Mouse (Mus musculus) kidney, embryonic 14.5 days (tissue): Measurements from ENCODE around the gene Ago1. TPM values are rescaled to one million over a fixed set of nuclear protein-coding genes. Genes with fewer than 3 reads are reported as not detected.

Source experiments
- ATAC-seq: fragments of 200-750 bp; cut with Nextera tagmentation; 2 replicates; pipeline ENCODE4 v1.8.0; 2017; ENCODE audit warnings: moderate number of reproducible peaks, mild to moderate bottlenecking, moderate TSS enrichment, moderate library complexity; ENCODE audit not compliant: low FRiP score, low TSS enrichment
- H3K27ac ChIP-seq: fragments of 300-500 bp; sonication (generic); 2 replicates; pipeline ENCODE4 v1.5.1; 2014; ENCODE audit warnings: low read depth, mild to moderate bottlenecking, low read length, moderate library complexity, mixed read lengths
- H3K27me3 ChIP-seq: fragments of 300-500 bp; sonication (generic); 2 replicates; pipeline ENCODE4 v1.6.1; 2014; ENCODE audit warnings: mild to moderate bottlenecking, low read length; ENCODE audit not compliant: control insufficient read depth, insufficient read depth
- H3K36me3 ChIP-seq: fragments of 300-500 bp; sonication (generic); 2 replicates; pipeline ENCODE4 v1.6.1; 2014; ENCODE audit warnings: low read length, mixed read lengths; ENCODE audit not compliant: control insufficient read depth, insufficient read depth
- H3K4me1 ChIP-seq: fragments of 300-500 bp; sonication (generic); 2 replicates; pipeline ENCODE4 v1.6.1; 2014; ENCODE audit warnings: low read length, mixed read lengths; ENCODE audit not compliant: control insufficient read depth, insufficient read depth
- H3K4me2 ChIP-seq: fragments of 300-500 bp; sonication (generic); replicated peaks from 2 replicates; pipeline ENCODE4 v1.6.1; 2014; ENCODE audit warnings: low read depth, mild to moderate bottlenecking, low read length
- H3K4me3 ChIP-seq: fragments of 300-500 bp; sonication (generic); 2 replicates; pipeline ENCODE4 v1.5.1; 2014; ENCODE audit warnings: mild to moderate bottlenecking, low read length
- H3K9ac ChIP-seq: fragments of 300-500 bp; sonication (generic); 2 replicates; pipeline ENCODE4 v1.6.1; 2014; ENCODE audit warnings: low read depth, mild to moderate bottlenecking, low read length, moderate library complexity
- H3K9me3 ChIP-seq: fragments of 300-500 bp; sonication (generic); 2 replicates; pipeline ENCODE4 v1.6.1; 2016; ENCODE audit warnings: low read length; ENCODE audit not compliant: control insufficient read depth
- WGBS: fragments of 180-500 bp; shearing (Covaris S2); extraction: QIAGEN DNeasy Blood & Tissue Kit; methylation state at CpG from one replicate; pipeline ENCODE4 v1.1.7; 2014; 5-methylcytosine and 5-hydroxymethylcytosine counted together
- polyA plus RNA-seq: library from polyadenylated mRNA; unstranded; fragments of >200 nt; fragmentation: Nextera tagmentation; extraction: Ambion mirVana; gene quantifications from 2 replicates; pipeline ENCODE4 v1.2.1, GENCODE M21; 2014

Ago1 gene
- polyA plus RNA-seq, 1 experiment from 2014 or later: 8.4 TPM

DNA sequence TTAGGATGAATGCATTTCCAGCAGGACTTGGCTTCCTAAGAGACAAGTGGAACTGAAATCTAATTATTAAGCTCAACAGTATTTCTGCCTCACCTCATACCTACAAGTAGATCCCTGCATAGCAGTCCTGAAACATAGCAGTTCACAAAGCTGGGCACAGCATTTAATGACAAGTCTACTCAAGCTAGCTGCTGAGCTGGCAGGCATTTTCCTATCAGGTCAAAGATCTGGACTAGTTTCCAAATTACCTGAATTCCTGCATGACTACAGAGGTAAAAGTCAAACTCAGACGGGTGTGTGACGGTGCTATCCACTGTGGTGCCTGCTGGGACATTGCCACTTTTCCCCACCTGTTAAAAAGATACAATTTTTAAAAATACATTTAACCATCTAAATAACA lies 28.6 kb upstream of the Ago1 start:
- Histone ChIP-seq H3K4me3 (no peak overlapping the region), H3K27me3 (no peaks in the 10 kb centered on the region), H3K27ac (no peak overlapping the region), H3K4me2 (no peak overlapping the region), H3K9ac (no peak overlapping the region), H3K9me3 (no peaks in the 10 kb centered on the region), H3K4me1 (no peaks in the 10 kb centered on the region), H3K36me3 (no peaks in the 10 kb centered on the region)
- no peak for ATAC-seq
- WGBS: 73% methylated on average over 2 of the region's 2 CpGs

DNA sequence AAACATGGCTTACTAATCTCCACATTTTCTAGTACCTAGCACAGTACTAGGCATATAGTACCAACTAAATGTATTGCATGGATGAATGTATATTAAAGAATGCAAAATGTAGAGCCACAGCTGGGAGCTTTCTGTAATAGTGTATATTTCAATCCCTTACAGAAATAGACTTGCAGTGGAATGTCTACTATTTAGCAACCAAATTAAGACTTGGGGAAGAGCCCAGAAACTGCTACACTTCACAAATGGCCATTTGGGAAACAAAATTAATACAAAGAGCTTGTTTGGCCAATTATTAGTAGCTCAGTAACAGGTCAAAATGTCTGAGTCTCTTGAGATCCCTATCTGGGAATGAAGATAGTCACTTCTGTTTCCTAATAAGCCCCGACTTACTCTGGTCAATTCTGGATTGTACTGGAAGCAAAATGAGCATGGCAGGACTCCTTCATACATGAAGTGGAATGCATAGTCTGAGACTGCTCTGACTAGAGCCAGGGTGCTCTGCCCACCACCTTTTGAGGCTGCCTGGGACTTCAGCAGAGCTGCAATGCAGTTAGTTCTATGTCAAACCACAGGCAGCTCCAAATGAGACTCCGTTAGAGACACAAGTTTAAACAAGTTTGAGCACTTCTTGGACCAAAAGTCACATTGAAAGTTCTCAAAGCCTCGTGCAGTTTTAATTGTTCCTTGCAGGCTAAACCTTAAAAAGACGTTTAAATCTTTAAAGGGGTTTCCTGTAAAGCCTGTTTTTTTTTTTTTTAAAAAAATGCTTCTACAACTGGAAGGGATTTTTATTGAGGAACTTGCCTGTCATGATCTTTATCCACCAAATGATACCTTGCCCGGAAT lies 27.8 kb upstream of the Ago1 start:
- no peaks in the 10 kb centered on the region for H3K27me3 ChIP-seq
- ATAC-seq: no peak
- H3K4me1 ChIP-seq: no peaks in the 10 kb centered on the region
- H3K27ac ChIP-seq: no peak overlapping the region
- no peak overlapping the region for H3K4me2 ChIP-seq
- no peak overlapping the region for H3K4me3 ChIP-seq
- H3K9me3 ChIP-seq: no peaks in the 10 kb centered on the region
- H3K36me3 ChIP-seq: no peaks in the 10 kb centered on the region
- 66% methylated on average over 5 of the region's 5 CpGs for WGBS
- no peak overlapping the region for H3K9ac ChIP-seq

- H3K4me3 ChIP-seq: no peak overlapping the region
- H3K36me3 ChIP-seq: no peaks in the 10 kb centered on the region
- no peaks in the 10 kb centered on the region for H3K9me3 ChIP-seq
- H3K27ac ChIP-seq: no peak overlapping the region
- H3K4me1 ChIP-seq: no peaks in the 10 kb centered on the region
- ATAC-seq: no peak
- H3K27me3 ChIP-seq: no peaks in the 10 kb centered on the region
- H3K4me2 ChIP-seq: no peak overlapping the region
- WGBS: 64% methylated on average over 5 of the region's 5 CpGs
- no peak overlapping the region for H3K9ac ChIP-seq
Observed at GRCm38 (mm10) chr4:126495453-126495852, 27.1 kb upstream of the Ago1 start.

DNA sequence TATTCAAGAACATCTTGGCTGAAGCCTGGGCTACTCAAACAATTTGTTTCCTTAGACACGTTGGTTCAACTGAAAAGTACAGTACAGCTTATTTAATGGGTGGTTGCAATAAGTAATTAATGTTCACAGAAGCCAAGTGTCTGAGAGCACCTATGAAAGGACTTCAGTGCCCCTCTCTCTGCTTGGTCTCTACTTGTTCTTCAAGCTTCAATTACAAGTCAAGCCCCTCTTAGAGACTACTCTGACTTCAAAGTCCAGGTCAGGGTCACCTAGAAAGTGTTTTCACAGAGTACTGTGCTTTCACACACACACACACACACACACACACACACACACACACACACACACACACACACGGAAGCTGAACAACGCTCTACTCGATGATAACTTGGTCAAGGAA lies 25.0 kb upstream of the Ago1 start:
- 89% methylated on average over 4 of the region's 4 CpGs for WGBS
- no peak overlapping the region for H3K4me2 ChIP-seq
- no peak overlapping the region for H3K27ac ChIP-seq
- H3K9ac ChIP-seq: no peak overlapping the region
- H3K4me1 ChIP-seq: no peaks in the 10 kb centered on the region
- no peak for ATAC-seq
- no peaks in the 10 kb centered on the region for H3K36me3 ChIP-seq
- H3K4me3 ChIP-seq: no peak overlapping the region
- no peaks in the 10 kb centered on the region for H3K27me3 ChIP-seq
- H3K9me3 ChIP-seq: no peaks in the 10 kb centered on the region

DNA sequence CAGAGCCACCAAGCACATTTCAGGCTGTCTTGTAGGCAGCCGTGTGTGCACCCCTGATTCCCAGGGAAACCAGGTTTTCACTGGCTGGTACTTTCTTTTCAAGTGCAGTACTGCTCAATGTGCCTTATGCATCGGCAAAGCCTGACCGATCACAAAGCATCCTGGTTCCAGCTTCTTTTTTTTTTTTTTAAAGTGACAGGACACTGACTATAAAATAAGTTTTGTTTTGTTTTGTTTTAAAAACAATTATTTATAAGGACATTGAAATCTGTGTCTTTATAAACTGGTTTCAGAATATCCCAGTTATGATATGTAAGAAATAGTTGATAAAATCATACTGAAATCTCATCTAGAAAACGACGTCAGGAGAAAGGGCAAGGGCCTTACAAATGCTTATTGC lies 23.6 kb upstream of the Ago1 start:
- Histone ChIP-seq H3K4me3 (no peak overlapping the region), H3K27me3 (no peaks in the 10 kb centered on the region), H3K36me3 (no peaks in the 10 kb centered on the region), H3K4me2 (no peak overlapping the region), H3K9me3 (no peaks in the 10 kb centered on the region), H3K9ac (no peak overlapping the region), H3K4me1 (no peaks in the 10 kb centered on the region), H3K27ac (no peak overlapping the region)
- no peak for ATAC-seq
- WGBS: 44% methylated on average over 5 of the region's 5 CpGs

- no peak overlapping the region for H3K4me3 ChIP-seq
- H3K27me3 ChIP-seq: no peaks in the 10 kb centered on the region
- ATAC-seq: no peak
- no peak overlapping the region for H3K4me2 ChIP-seq
- H3K4me1 ChIP-seq: no peaks in the 10 kb centered on the region
- WGBS: 78% methylated on average over 12 of the region's 12 CpGs
- H3K9me3 ChIP-seq: no peaks in the 10 kb centered on the region
- no peak overlapping the region for H3K9ac ChIP-seq
- no peak overlapping the region for H3K27ac ChIP-seq
- no peaks in the 10 kb centered on the region for H3K36me3 ChIP-seq
Observed at GRCm38 (mm10) chr4:126490726-126491125, 22.3 kb upstream of the Ago1 start.

DNA sequence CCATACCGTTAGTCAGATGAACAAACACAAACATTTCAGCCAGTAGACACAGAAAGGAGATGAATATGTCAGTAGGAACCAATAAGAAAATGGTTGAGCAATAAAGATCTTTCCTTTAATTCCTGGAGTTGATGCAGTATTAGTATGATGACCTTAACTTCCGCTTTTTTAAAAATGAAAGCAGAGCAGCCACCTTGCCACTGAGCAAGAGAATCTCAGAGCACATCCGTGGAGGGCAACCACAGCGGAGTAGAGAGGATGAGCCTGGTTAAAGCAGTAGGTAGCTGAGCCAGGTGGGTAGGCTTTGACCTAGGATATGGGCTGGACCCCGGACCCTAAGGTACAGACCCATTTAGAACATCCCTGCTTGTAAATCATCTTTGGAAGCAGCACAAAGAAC lies 21.4 kb upstream of the Ago1 start:
- Histone ChIP-seq H3K4me2 (no peak overlapping the region), H3K27ac (no peak overlapping the region), H3K4me1 (no peaks in the 10 kb centered on the region), H3K36me3 (no peaks in the 10 kb centered on the region), H3K9ac (no peak overlapping the region), H3K27me3 (no peaks in the 10 kb centered on the region), H3K9me3 (no peaks in the 10 kb centered on the region), H3K4me3 (no peak overlapping the region)
- WGBS: 86% methylated on average over 5 of the region's 5 CpGs
- no peak for ATAC-seq

DNA sequence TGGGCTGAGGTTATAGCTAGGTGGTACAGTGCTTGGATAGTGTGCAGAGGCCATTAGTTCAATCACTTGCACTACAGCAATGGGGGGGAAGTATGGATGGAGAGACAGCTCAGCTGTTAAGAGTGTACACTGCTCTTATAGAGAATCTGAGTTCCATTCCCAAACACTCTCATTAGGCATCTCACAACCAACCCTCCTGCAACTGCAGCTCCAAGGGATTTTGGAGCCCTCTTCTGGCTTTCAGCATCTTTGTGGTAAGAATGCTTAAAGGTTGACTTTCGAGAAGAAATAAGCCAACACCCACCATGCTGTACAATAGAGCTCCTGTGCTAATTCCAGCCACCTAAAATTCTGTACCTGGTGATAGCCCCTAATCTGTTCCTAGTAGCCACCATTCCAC lies 17.8 kb upstream of the Ago1 start:
- H3K4me1 ChIP-seq: no peaks in the 10 kb centered on the region

GRCm38 (mm10) chr4:126485065-126485464 lies 16.7 kb upstream of the Ago1 start:
- no peak for ATAC-seq
- 75% methylated on average over 2 of the region's 2 CpGs for WGBS

More for the DNA sequence above, 17.8 kb upstream of the Ago1 start:
- H3K36me3 ChIP-seq: no peaks in the 10 kb centered on the region
- no peaks in the 10 kb centered on the region for H3K27me3 ChIP-seq
- H3K4me2 ChIP-seq: no peak overlapping the region
- ATAC-seq: no peak
- no peak overlapping the region for H3K27ac ChIP-seq
- H3K4me3 ChIP-seq: no peak overlapping the region
- H3K9ac ChIP-seq: no peak overlapping the region
- H3K9me3 ChIP-seq: no peaks in the 10 kb centered on the region
- 84% methylated on average over 1 of the region's 1 CpGs for WGBS

More at GRCm38 (mm10) chr4:126485065-126485464, 16.7 kb upstream of the Ago1 start:
- no peaks in the 10 kb centered on the region for H3K36me3 ChIP-seq
- H3K27me3 ChIP-seq: no peaks in the 10 kb centered on the region
- H3K4me3 ChIP-seq: no peak overlapping the region
- no peaks in the 10 kb centered on the region for H3K9me3 ChIP-seq
- H3K27ac ChIP-seq: no peak overlapping the region
- H3K9ac ChIP-seq: no peak overlapping the region
- no peak overlapping the region for H3K4me2 ChIP-seq
- H3K4me1 ChIP-seq: no peaks in the 10 kb centered on the region
